Mouse (Mus musculus) megakaryocyte-erythroid progenitor cell, adult 5 weeks (primary cell): Measurements from ENCODE around the gene Pcbd2. TPM values are rescaled to one million over a fixed set of nuclear protein-coding genes. Genes with fewer than 3 reads are reported as not detected.

Source experiments
- polyA plus RNA-seq: library from polyadenylated mRNA; stranded (reverse); fragments of >175 nt; gene quantifications from 2 replicates; pipeline ENCODE4 v1.2.3, GENCODE M21; 2012

The Pcbd2 gene
- 57.3 and 57.7 TPM in 2 replicates for polyA plus RNA-seq

DNA sequence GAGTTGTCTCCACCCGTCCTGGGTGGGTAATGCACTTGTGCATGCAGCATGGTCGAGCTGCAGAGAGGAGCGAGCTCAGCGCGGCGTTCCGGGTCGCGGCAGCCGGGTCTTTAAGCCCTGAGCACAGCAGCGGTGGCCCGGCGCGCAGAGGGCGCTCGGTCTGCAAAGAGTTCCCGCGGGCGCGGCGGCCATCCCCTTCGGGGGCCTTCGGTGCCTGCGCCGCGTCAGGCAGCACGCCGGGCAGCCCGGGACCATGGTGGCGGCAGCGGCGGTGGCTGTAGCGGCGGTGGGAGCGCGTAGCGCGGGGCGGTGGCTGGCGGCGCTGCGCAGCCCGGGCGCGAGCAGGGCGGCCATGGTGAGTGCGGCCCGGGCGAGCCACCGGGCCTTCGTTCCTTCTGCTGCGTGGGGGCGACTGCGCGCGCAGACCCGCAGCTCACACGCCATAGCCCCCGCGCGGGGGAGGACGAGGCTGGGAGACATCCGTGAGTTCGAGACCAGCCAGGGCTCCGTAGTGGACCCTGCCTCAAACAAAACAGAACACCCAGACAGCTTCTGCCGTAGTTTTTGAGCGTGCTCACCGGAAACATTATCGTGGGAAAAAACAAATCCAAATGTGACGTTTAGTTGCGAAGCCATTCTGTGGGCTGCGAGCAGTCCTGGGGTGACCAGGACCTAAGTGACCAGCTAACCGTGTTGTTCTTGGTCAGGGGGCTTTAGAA is at the start of gene Pcbd2:
TSS of gene Pcbd2 (plus strand) at position 249 of the 719 bp plus-strand sequence.

DNA sequence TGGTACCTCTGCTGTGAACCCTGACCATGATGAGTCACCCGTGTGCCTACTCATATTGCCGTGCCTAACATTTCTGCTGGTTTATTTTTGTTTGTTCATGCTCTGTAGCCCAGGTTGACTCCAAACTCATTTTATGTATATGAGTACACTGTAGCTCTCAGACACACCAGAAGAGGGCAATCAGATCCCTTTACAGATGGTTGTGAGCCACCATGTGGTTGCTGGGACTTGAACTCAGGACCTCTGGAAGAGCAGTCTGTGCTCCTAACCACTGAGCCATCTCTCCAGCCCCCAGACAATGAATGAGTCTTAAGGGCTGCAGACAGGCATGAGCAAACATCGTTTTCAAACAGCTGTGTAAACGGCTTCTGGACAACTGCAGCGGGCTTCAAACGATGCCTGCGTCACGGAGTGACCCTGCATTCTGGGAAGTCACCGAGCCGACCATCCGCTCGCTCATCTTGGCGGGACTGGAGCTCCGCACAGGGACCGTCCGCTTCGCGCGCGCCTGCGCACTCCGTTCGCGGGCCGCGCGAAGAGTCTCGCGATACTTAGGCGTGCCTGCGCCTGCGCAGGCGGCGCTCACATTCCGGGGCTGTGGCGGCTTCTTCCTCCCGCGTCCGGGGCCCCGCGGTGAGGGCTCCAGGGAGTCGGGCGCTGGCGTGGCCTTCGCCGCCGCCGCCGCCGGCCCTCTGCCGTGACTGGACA is 34.5 kb upstream of the Pcbd2 start, which contains the start of gene B230219D22Rik:
TSS of gene B230219D22Rik (plus strand) at position 590 of the 708 bp plus-strand sequence.

DNA sequence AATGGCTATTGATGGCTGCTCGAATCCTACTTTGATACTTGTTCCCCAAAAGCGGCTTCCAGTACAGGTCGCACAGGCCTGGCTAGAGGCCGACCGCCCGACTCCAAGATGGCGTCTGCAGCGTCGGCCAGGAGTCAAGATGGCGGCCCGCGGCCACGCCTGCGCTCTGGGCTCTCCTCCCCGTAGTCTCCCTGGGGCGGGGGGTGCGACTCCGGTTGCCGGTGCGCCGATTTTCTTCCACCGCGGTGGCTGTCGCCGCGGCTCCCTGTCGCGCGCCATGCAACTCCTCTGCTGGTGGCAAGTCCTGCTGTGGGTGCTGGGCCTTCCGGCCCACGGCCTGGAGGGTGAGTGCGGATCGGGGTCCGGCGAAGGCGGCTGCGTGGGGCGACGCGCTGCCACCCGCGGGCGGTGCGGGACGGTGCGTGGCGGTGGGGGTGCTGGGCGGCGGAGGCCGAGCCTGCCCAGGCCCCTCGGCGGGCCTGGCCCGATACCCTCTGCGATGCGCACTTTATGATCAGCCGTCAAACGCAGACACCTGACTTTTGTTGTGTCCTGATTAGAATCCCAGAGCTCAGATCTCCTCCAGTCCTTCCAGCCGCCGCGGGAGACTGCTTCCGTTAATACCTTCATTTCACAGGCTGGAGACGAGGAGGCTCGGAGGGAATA is 12.5 kb upstream of the Pcbd2 start, which contains the start of gene Txndc15:
TSS of gene Txndc15 (plus strand) at position 150 of the 666 bp plus-strand sequence.

DNA sequence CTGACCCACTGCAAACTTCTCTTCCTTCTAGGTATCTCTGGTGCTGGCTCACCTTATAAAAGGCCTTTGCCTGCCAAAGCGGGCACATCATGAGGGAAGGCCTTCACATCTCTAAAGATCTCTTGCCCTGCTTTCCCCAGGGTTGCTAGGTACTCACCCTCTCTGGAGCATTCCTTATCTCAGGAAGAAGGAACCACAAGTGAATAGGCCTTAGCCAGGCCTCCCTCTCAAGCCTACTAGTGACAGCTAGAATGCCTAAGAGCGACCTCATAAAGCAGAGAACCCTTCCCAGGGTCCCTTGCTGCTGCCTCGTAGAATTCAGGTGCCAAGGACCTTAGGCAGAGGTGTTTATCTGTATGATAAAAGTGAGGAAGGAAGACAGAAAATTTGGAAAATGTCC is 57.1 kb downstream of the Pcbd2 start, which contains the start of gene Catsper3:
TSS of gene Catsper3 (plus strand) at position 301 of the 400 bp plus-strand sequence.

Other genes starting within 250 kb of the Pcbd2 start
- 6.1 and 8.7 TPM in 2 replicates for gene Dbn1, start 239.3 kb upstream of the Pcbd2 start, polyA plus RNA-seq
- gene Pdlim7, start 213.7 kb upstream of the Pcbd2 start, polyA plus RNA-seq = 79.3 and 93.6 TPM in 2 replicates
- 193 and 354 TPM in 2 replicates for gene Dok3, start 198.1 kb upstream of the Pcbd2 start, polyA plus RNA-seq
- 108 and 132 TPM in 2 replicates for gene Ddx41, start 190.7 kb upstream of the Pcbd2 start, polyA plus RNA-seq
- gene Fam193b, start 156.2 kb upstream of the Pcbd2 start, polyA plus RNA-seq = 99.9 and 120 TPM in 2 replicates
- 247 and 261 TPM in 2 replicates for gene Tmed9, start 153.6 kb upstream of the Pcbd2 start, polyA plus RNA-seq
- 31.0 and 33.7 TPM in 2 replicates for gene B4galt7, start 127.5 kb upstream of the Pcbd2 start, polyA plus RNA-seq
- 56.9 and 76.9 TPM in 2 replicates for gene Caml, start 104.4 kb upstream of the Pcbd2 start, polyA plus RNA-seq
- 21.0 and 37.2 TPM in 2 replicates for gene Ddx46, start 92.3 kb upstream of the Pcbd2 start, polyA plus RNA-seq
- gene B230219D22Rik, start 34.2 kb upstream of the Pcbd2 start, polyA plus RNA-seq = 19.1 and 19.5 TPM in 2 replicates
- gene Txndc15, start 12.7 kb upstream of the Pcbd2 start, polyA plus RNA-seq = 26.2 and 27.5 TPM in 2 replicates
- not detected in 2 replicates for gene Catsper3, start 57.2 kb downstream of the Pcbd2 start, polyA plus RNA-seq
- gene Pitx1, start 108.8 kb downstream of the Pcbd2 start, polyA plus RNA-seq = 0.09 TPM in 1 of 2 replicates, not detected in the other